Mouse (Mus musculus): ENCODE data around the gene Pcbp2. TPM values are rescaled to one million over a fixed set of nuclear protein-coding genes. Genes with fewer than 3 reads are reported as not detected.

Gene Pcbp2
- polyA plus RNA-seq, 1 experiment from 2014 or later: 90.7 TPM

DNA sequence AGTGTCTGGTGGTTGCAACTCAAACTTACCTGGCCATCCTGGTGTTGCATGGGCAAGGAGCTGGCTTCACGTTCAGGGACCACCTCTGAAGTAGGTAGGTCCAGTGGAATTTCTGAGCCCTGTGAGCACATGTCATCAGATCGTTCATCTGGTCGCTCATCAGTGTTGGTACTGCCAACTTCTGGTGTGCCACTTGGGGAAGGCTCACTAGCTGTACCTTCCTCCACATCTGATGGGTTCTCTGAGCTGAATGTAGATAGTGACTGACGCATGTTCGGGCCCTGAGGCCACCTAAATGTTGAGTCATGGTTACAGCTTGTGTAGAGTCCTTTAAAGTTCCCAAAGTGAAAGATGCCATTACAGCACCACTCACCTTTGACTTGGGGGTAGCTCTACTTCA is 30.1 kb downstream of the Pcbp2 start:
- Histone ChIP-seq H3K4me2 (replicated peaks; ENCODE audit: low read depth) (no peak overlapping the region), H3K27ac (replicated peaks) (no peak overlapping the region), H3K27me3 (ENCODE audit: control insufficient read depth, insufficient read depth, low read length) (no peaks in the 10 kb centered on the region), H3K4me1 (replicated peaks; ENCODE audit: control insufficient read depth, insufficient read depth) (no peaks in the 10 kb centered on the region), H3K4me3 (ENCODE audit: low read depth, low read length) (no peak overlapping the region), H3K9ac (ENCODE audit: low read length) (no peak overlapping the region), H3K9me3 (ENCODE audit: control insufficient read depth, low read length) (no peaks in the 10 kb centered on the region), H3K36me3 (ENCODE audit: control insufficient read depth, insufficient read depth, low read length) (peaks cover 49% of the 10 kb centered on the region)
- no peak for DNase-seq (ENCODE audit: low spot score)
- TF ChIP-seq CTCF (IDR thresholded peaks at IDR 0.05; ENCODE audit: low read depth): no peak
- TF ChIP-seq EP300 (optimal IDR thresholded peaks at IDR 0.05): no peak
- ATAC-seq (ENCODE audit: low FRiP score, low TSS enrichment): no peak
- 86% methylated on average over 5 of the region's 5 CpGs for WGBS

- TF ChIP-seq CTCF (IDR thresholded peaks at IDR 0.05; ENCODE audit: low read depth): no peak
- no peak for TF ChIP-seq EP300 (optimal IDR thresholded peaks at IDR 0.05)
- Histone ChIP-seq H3K9ac (ENCODE audit: low read length) (no peak overlapping the region), H3K27me3 (ENCODE audit: control insufficient read depth, insufficient read depth, low read length) (no peaks in the 10 kb centered on the region), H3K4me1 (replicated peaks; ENCODE audit: control insufficient read depth, insufficient read depth) (no peaks in the 10 kb centered on the region), H3K36me3 (ENCODE audit: control insufficient read depth, insufficient read depth, low read length) (peaks cover 49% of the 10 kb centered on the region), H3K27ac (replicated peaks) (0 out of 2 replicates have a peak overlapping the region, but pooled peaks have one; percentile 18), H3K4me2 (replicated peaks; ENCODE audit: low read depth) (no peak overlapping the region), H3K9me3 (ENCODE audit: control insufficient read depth, low read length) (no peaks in the 10 kb centered on the region), H3K4me3 (ENCODE audit: low read depth, low read length) (no peak overlapping the region)
- 82% methylated on average over 19 of the region's 19 CpGs for WGBS
- DNase-seq (ENCODE audit: low spot score) (no peak), ATAC-seq (ENCODE audit: low FRiP score, low TSS enrichment) (0 out of 2 replicates have a peak, but pooled peaks have one; percentile 4)
Measured at GRCm38 (mm10) chr15:102501084-102501814, 30.9 kb downstream of the Pcbp2 start.

GRCm38 (mm10) chr15:102502254-102502840 is 32.0 kb downstream of the Pcbp2 start:
- no peak for ATAC-seq (ENCODE audit: low FRiP score, low TSS enrichment)
- Histone ChIP-seq H3K36me3 (ENCODE audit: control insufficient read depth, insufficient read depth, low read length) (peaks cover 46% of the 10 kb centered on the region), H3K27me3 (ENCODE audit: control insufficient read depth, insufficient read depth, low read length) (no peaks in the 10 kb centered on the region), H3K4me2 (replicated peaks; ENCODE audit: low read depth) (no peak overlapping the region), H3K27ac (replicated peaks) (no peak overlapping the region), H3K4me3 (ENCODE audit: low read depth, low read length) (no peak overlapping the region), H3K9ac (ENCODE audit: low read length) (no peak overlapping the region), H3K4me1 (replicated peaks; ENCODE audit: control insufficient read depth, insufficient read depth) (no peaks in the 10 kb centered on the region), H3K9me3 (ENCODE audit: control insufficient read depth, low read length) (no peaks in the 10 kb centered on the region)
- no peak for TF ChIP-seq CTCF (IDR thresholded peaks at IDR 0.05; ENCODE audit: low read depth)
- no peak for TF ChIP-seq EP300 (optimal IDR thresholded peaks at IDR 0.05)
- DNase-seq (ENCODE audit: low spot score): no peak
- WGBS: 50% methylated on average over 9 of the region's 9 CpGs

GRCm38 (mm10) chr15:102503447-102503846 is 33.1 kb downstream of the Pcbp2 start, which contains the start of gene Gm10337:
Gm10337 (plus strand) TSS chr15:102503722.
- no peaks in the 10 kb centered on the region for H3K27me3 ChIP-seq (ENCODE audit: control insufficient read depth, insufficient read depth, low read length)
- no peaks in the 10 kb centered on the region for H3K9me3 ChIP-seq (ENCODE audit: control insufficient read depth, low read length)
- no peak within 1 kb of the TSS for H3K9ac ChIP-seq (ENCODE audit: low read length)
- 100% methylated on average over 1 of the region's 1 CpGs for WGBS
- no peak for DNase-seq (ENCODE audit: low spot score)
- H3K4me2 ChIP-seq (replicated peaks; ENCODE audit: low read depth): no peak within 1 kb of the TSS
- ATAC-seq (ENCODE audit: low FRiP score, low TSS enrichment): no peak
- peaks cover 44% of the 10 kb centered on the region for H3K36me3 ChIP-seq (ENCODE audit: control insufficient read depth, insufficient read depth, low read length)
- TF ChIP-seq EP300 (optimal IDR thresholded peaks at IDR 0.05) (no peak), CTCF (IDR thresholded peaks at IDR 0.05; ENCODE audit: low read depth) (no peak)
- H3K27ac ChIP-seq (replicated peaks): no peak within 1 kb of the TSS
- no peak within 1 kb of the TSS for H3K4me3 ChIP-seq (ENCODE audit: low read depth, low read length)
- H3K4me1 ChIP-seq (replicated peaks; ENCODE audit: control insufficient read depth, insufficient read depth): no peaks in the 10 kb centered on the region

- TF ChIP-seq CTCF (IDR thresholded peaks at IDR 0.05; ENCODE audit: low read depth) (no peak), EP300 (optimal IDR thresholded peaks at IDR 0.05) (no peak)
- ATAC-seq (ENCODE audit: low FRiP score, low TSS enrichment) (no peak), DNase-seq (ENCODE audit: low spot score) (no peak)
- no peak overlapping the region for H3K4me3 ChIP-seq (ENCODE audit: low read depth, low read length)
- no peak overlapping the region for H3K4me2 ChIP-seq (replicated peaks; ENCODE audit: low read depth)
- WGBS: 83% methylated on average over 9 of the region's 9 CpGs
- H3K4me1 ChIP-seq (replicated peaks; ENCODE audit: control insufficient read depth, insufficient read depth): no peaks in the 10 kb centered on the region
- H3K9me3 ChIP-seq (ENCODE audit: control insufficient read depth, low read length): no peaks in the 10 kb centered on the region
- no peaks in the 10 kb centered on the region for H3K27me3 ChIP-seq (ENCODE audit: control insufficient read depth, insufficient read depth, low read length)
- no peak overlapping the region for H3K9ac ChIP-seq (ENCODE audit: low read length)
- H3K27ac ChIP-seq (replicated peaks): no peak overlapping the region
- H3K36me3 ChIP-seq (ENCODE audit: control insufficient read depth, insufficient read depth, low read length): peaks cover 40% of the 10 kb centered on the region
Measured at GRCm38 (mm10) chr15:102503924-102504782, 33.8 kb downstream of the Pcbp2 start.
